Mouse (Mus musculus) left cerebral cortex, adult 9 months (tissue): ENCODE measurements around the gene Stra8.
A peak's percentile ranks its signal among the peaks of the same experiment; 100 is the strongest.

Experiments
- DNase-seq, 2 experiments: peaks; one replicate each; pipeline ENCODE4 v3.0.0; 2022; ENCODE audit warnings: low spot score in 2 of 2

Stra8 gene

DNA sequence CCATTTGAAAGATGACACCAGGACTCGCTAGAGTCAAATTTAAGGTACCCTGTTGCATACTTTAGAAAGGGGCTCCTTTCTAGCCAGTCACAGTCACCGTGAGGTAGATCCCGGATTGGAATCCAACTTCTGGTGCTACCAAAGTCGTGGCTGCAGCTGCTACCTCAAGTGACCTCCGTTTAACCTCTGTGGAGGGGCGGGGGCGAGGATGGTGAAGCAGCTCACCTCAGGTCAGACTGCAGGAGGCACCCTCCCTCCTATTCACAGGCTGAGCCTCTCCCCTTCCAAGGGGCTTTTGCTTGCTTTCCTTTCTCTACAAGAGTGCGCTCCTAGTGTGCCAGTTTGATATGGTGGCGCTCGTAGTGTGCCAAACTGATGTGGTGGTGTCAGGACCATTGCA lies at the start of gene Stra8:
Gene Stra8 (plus strand): TSS at position 208 of the 400 bp plus-strand sequence.
- DNase-seq: no peak

DNA sequence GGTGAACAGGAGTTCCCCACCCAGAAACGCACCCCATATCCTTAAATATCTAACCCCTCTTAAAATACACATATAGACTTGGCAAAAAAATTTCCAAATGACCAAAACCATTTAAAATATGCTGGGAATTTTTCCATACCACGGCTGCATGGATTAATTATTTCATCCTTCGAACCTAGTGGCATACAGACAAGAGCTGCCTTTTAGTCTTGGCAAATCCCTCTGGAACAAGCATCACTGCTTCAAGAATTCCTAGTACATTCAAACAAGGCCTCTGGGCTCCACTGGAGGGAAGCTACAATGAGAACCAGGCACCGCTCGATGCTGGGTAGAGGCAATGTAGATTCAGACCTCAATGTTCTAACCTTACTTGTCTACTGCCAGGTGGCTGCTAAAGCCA lies 49.2 kb upstream of the Stra8 start:
- no peak for DNase-seq

- DNase-seq: no peak
Observed at GRCm38 (mm10) chr6:34871929-34872328, 48.0 kb upstream of the Stra8 start.

DNA sequence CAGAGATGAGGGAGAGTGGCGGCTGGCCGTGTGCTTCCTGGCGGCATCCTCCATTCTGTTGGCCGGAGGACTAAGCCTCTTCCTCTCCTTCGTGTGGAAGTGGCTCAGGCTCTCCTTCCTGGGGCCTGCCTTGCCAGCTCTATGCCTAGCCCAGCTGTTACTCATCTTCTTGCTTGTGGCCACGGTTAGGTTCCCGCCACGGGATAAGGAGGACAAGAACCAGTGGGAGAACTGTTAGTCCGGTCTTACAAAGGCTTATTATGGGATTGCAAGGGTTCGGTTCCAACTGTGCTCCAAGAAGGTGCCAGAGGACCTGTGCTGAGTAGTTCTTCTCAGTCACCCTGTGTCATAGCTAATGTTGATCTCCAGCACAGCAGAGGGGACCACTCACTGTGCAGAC lies 47.1 kb upstream of the Stra8 start:
- no peak for DNase-seq

- DNase-seq: no peak
Observed at GRCm38 (mm10) chr6:34874101-34874921, 45.7 kb upstream of the Stra8 start.

DNA sequence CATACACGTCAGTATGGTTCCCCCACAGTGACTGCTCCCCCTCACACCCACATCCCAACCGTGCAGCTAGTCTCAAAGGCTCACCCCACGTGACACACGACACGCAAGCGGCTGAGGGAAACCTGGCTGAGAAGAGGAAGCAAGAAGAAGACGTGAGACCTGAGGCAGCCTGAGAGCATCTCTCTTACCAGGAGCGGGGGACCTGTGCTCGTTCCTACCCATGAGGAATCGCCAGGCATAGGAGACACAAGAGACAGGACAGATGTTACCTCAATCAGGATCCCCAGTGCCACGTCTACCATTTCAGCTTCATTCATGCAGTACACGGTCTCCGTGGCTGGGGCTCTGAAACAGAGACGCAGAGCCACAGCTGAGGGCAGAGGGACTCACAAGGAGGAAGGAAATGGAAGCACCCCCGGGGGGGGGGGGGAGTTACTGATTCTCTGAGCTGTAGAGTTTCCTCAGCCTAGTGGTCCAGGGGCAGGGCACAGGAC lies 44.6 kb upstream of the Stra8 start:
- DNase-seq: no peak

- DNase-seq: no peak
Observed at GRCm38 (mm10) chr6:34875966-34876834, 43.8 kb upstream of the Stra8 start.

DNA sequence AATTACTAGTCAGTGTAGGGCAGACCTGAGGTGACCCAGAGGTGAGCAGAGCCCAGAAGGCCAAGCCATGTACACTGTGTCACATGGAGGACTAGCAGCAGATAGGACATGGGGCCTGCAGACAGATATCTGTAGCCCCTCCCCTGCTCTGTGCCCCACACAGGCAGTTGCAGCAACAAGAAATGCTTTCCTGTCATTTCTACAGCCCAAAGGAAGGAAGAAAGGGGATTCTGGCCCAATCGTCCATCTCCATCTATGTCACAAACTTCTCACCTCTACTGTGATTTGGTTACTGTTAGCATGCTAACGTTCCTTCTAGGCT lies 43.2 kb upstream of the Stra8 start:
- DNase-seq: no peak

DNA sequence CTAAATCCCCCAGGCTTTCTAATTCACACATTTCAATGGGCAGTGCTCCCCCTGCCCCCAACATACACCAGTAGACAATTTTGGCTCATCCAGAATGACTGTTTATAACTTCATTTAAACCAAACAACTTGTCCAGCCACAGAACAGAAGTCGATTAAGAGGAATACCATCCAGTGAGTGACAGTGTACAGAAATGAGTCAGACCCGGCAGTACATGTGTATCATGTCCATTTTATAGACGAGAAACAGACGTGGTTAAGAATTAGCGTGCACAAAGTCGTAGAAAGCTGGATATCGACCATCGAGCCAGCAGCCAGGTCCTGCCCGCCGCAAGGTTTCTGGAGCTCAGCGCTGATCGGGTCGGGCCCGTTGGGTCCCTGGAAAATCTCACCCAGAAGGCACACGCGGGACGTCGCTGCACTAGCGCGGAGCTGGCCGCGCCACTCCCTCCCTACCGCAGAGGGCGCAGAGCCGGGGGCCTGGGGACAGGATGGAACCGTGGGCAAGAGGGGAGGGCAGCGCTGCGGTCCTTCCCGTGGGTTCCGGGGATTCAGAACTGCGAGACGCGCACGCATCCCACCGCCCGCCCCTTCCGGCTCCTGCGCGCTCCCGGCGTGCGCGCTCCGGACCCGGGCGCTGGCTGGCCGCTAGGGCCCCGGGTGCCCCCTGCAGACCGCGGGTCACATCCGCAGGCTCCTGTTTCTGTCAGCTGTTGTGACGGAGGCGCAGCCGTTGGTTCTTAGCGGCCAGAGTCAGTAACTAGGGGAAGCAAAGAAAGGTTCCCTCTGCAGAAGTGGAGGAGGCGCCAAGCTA lies 42.2 kb upstream of the Stra8 start, which contains the start of gene Cyren:
Gene Cyren (minus strand): TSS at position 552 of the 813 bp plus-strand sequence.
- DNase-seq: peak; percentile 72 to 89

DNA sequence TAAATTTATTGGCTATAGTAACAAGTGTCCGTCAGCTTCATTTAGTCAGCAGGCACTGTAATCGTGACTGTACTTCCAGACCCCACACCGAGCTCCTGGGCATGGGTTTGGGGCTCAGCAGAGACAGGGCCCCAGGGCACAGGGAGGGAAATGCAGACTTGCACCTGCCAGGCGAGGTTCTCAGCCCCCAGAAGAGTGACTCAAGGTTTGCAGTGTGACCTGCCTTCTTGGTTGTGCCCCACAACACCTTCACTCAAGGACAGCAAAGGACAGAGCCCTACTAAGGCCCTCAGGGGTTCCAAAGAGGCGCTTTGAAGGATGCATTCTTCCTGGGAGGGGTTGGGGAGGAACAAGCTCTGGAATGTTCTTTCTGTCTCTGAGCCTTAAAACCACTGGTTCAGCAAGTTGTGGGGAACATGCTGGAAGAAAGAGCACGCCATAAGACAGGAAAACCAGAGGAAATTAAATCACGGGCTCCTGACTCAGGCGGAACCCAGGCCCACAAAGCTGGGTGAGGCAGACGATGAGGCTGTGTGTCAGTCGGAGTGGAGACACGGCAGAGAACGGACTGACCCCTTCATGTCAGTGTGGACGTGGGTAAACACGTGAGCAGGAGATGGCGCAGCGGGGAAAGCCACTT lies 40.7 kb upstream of the Stra8 start:
- no peak for DNase-seq

DNA sequence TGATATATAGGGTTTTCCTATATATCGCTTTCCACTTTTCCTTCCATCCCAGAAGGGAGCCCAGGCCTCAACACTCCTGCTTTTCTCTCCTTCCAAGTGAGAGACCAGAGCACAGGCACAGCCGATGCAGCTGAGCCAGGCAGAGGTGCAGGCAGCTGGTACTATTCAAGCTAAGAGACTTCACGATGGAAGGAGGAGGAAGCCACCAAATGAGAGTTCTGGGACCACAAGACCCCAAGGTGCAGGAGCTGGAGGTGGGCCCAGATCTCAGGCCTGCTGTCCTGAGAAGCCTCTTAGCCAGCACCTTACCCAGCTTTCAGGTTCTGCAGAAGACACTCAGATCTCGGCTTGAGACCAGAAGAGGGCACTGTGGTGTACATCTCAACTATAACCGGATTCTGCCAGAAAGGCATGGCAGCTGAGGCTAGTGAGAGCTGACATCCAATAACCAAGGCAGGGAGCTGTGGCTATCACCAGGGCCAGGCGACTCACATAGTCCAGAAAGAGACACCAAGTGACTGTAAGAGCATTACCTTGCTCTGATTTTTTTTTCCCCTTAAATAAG lies 40.0 kb upstream of the Stra8 start:
- peak in 1 of 2 experiments; percentile 66 for DNase-seq

DNA sequence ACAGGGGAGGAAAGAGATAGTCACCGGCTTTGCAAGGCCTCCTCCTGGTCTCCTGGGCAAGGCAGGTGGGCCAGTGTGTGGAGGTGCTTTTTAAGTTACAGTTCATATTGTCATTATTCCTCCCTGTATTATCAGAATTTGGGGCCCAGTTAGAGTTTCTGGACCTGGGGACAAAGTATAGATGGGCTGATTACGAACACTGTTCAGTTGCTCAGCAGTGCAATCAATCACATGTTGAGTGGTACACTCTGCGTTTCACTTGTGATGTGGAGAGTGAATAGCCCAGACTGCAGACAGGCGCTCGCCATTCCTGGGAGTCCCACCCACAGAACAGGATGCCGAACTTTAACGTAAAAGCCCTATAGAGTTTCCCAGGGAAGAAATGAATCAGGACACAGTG lies 35.2 kb upstream of the Stra8 start:
- no peak for DNase-seq

- DNase-seq: no peak
Observed at GRCm38 (mm10) chr6:34887131-34887850, 32.7 kb upstream of the Stra8 start.

DNA sequence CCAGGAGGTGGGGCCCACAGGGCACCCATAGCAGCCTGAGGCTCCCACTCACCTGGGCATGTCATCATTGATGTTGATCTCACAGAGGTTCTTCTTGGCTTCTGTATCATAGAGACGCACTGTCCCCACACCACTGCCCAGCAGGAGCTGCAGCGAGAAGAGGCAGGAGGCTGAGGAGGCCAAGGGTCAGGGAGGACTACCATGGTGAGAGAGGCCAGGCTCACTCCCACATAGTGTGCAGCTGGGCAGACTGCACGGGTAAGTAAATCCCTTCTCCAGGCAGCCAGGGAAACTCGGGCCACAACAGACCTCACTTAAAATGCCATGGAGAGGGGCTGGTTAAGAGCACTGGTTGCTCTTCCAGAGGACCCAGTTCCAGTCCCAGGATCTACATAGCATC lies 30.8 kb upstream of the Stra8 start:
- DNase-seq: no peak

GRCm38 (mm10) chr6:34895569-34895968 lies 24.4 kb upstream of the Stra8 start:
- no peak for DNase-seq

DNA sequence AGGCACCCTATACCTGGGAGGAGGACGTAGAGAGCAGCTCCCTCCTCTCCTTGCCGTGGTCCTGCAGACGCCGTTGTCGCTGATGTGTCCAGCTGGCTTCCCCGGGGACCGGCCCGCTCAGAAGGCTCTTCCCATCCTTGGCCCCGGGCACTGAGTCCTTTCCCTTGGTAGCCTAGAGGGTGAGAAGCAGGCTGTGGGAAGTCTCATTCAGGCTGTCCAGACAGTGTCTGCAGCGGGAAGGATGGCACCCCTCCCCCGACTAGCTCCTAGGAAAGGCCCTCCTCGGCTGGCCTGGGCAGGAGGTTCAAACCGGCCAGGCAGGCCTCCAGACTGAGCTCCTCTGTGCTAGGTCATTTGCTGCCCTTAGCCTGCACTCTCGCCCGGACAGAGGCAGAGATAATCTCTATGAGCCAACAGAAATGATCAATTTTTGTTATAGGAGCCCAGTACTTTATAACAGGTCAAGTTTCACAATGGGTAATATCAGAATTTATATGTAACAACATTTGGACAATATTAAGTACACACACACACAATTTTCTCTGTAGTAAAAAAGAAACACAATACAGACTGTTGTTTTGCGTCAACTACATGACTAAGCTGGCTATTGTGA lies 23.7 kb upstream of the Stra8 start:
- no peak for DNase-seq

DNA sequence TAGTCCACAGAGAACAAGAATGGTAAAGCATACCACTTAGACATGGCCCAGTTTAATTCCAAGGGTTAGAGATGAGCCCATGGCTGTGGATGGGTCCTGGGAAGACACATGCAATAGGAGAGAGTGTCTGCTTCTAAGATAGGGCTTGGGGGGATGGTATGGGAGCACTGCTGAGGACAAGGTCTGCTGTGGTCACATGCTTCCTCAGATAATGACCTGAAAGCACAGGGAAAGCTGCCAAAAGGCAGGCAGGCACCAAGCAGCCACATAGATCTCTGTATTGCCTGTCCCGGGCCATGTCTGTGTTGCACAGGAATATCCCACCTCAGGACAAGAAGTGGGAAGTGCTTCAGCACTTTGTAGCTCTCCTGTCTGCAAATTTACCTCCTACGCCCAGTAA lies 20.8 kb upstream of the Stra8 start:
- DNase-seq: no peak

GRCm38 (mm10) chr6:34900990-34901389 lies 19.0 kb upstream of the Stra8 start:
- no peak for DNase-seq

- DNase-seq: no peak
Observed at GRCm38 (mm10) chr6:34901911-34902444, 18.0 kb upstream of the Stra8 start.

GRCm38 (mm10) chr6:34902578-34902977 lies 17.4 kb upstream of the Stra8 start:
- no peak for DNase-seq
